Mouse (Mus musculus) neural tube, embryonic 11.5 days (tissue): ENCODE data around the gene Vmn2r91. TPM values are rescaled to one million over a fixed set of nuclear protein-coding genes. Genes with fewer than 3 reads are reported as not detected.
"Not testable (repeated sequence)": the region's sequence is repeated elsewhere in the genome, so short reads cannot be mapped to it uniquely, and the experiment has no call there.

ENCODE experiments used
- ATAC-seq: fragments of 200-750 bp; cut with Nextera tagmentation; 2 replicates; pipeline ENCODE4 v1.8.0; 2017; ENCODE audit warnings: moderate number of reproducible peaks, mild to moderate bottlenecking, moderate TSS enrichment, moderate library complexity; ENCODE audit not compliant: insufficient read depth, low FRiP score, low TSS enrichment
- DNase-seq: peaks from one replicate; pipeline ENCODE4 v3.0.0-alpha.2; 2015; ENCODE audit warnings: low spot score
- H3K27ac ChIP-seq: fragments of 300-500 bp; sonication (generic); 2 replicates; pipeline ENCODE4 v1.5.1; 2014; ENCODE audit warnings: low read depth, mild to moderate bottlenecking, low read length
- H3K27me3 ChIP-seq: fragments of 300-500 bp; sonication (generic); 2 replicates; pipeline ENCODE4 v1.6.1; 2014; ENCODE audit warnings: mild to moderate bottlenecking, low read length, mixed read lengths; ENCODE audit not compliant: control insufficient read depth, insufficient read depth
- H3K36me3 ChIP-seq: fragments of 300-500 bp; sonication (generic); 2 replicates; pipeline ENCODE4 v1.6.1; 2014; ENCODE audit warnings: mild to moderate bottlenecking, low read length, moderate library complexity, mixed read lengths; ENCODE audit not compliant: control insufficient read depth, insufficient read depth
- H3K4me1 ChIP-seq: fragments of 300-500 bp; sonication (generic); 2 replicates; pipeline ENCODE4 v1.6.1; 2014; ENCODE audit warnings: low read length, mixed read lengths; ENCODE audit not compliant: control insufficient read depth, insufficient read depth
- H3K4me2 ChIP-seq: fragments of 300-500 bp; sonication (generic); 2 replicates; pipeline ENCODE4 v1.6.1; 2014; ENCODE audit warnings: low read depth, mild to moderate bottlenecking, moderate library complexity
- H3K4me3 ChIP-seq: fragments of 300-500 bp; sonication (generic); 2 replicates; pipeline ENCODE4 v1.5.1; 2014; ENCODE audit warnings: low read depth, low read length
- H3K9ac ChIP-seq: fragments of 300-500 bp; sonication (generic); 2 replicates; pipeline ENCODE4 v1.6.1; 2014; ENCODE audit warnings: mild to moderate bottlenecking, low read length
- H3K9me3 ChIP-seq: fragments of 300-500 bp; sonication (generic); 2 replicates; pipeline ENCODE4 v1.6.1; 2016; ENCODE audit warnings: low read length; ENCODE audit not compliant: control insufficient read depth
- WGBS: fragments of 180-500 bp; shearing (Covaris S2); extraction: QIAGEN DNeasy Blood & Tissue Kit; methylation state at CpG from one replicate; pipeline ENCODE4 v1.1.7; 2014; 5-methylcytosine and 5-hydroxymethylcytosine counted together
- polyA plus RNA-seq: library from polyadenylated mRNA; unstranded; fragments of >200 nt; fragmentation: Nextera tagmentation; extraction: Ambion mirVana; gene quantifications from 2 replicates; pipeline ENCODE4 v1.2.1, GENCODE M21; 2014

Vmn2r91 gene
- not detected in 2 replicates for polyA plus RNA-seq

DNA sequence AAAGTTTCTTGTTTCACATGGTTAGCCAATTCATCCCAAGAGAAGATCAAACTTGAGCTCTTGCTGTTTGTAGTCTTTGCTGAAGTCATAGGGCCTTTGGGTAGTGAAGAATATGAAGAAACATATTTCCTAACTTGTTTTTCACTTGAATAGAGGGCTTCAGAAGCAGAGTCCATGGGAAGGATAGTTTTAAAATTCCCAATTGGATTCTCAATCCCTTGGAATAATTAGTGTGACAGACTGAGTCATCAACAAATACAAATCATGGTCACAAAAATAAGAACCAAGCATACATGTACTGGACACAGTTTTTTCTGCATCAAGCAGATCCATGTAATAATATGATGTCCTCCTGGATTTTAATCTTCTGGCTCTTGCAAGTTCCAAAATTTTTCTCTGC is at the start of gene Vmn2r91:
Gene Vmn2r91 (plus strand): TSS at position 301 of the 400 bp plus-strand sequence.
- H3K9ac ChIP-seq, H3K4me1 ChIP-seq, ATAC-seq, H3K4me2 ChIP-seq, H3K4me3 ChIP-seq, H3K27me3 ChIP-seq, DNase-seq, H3K36me3 ChIP-seq, H3K9me3 ChIP-seq, H3K27ac ChIP-seq: not testable (repeated sequence)

DNA sequence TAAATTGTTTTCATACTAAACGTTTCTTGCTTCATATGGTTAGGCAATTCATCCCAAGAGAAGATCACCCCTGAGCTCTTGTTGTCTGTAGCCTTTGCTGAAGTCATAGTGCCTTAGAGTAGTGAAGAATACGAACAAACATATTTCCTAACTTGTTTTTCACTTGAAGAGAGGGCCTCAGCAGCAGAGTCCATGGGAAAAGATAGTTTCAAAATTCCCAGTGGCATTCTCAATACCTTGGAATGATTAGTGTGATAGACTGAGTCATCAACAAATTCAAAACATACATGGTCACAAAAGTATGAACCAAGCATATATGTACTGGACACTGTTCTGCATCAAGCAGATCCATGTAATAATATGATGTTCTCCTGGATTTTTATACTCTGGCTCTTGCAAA is 35.7 kb upstream of the Vmn2r91 start, which contains the start of gene Vmn2r124:
Gene Vmn2r124 (plus strand): TSS at position 301 of the 400 bp plus-strand sequence.
- Histone ChIP-seq H3K4me2 (no peak within 1 kb of the TSS), H3K9ac (no peak within 1 kb of the TSS), H3K27ac (no peak within 1 kb of the TSS), H3K4me3 (no peak within 1 kb of the TSS), H3K36me3 (no peaks in the 10 kb centered on the region), H3K27me3 (no peaks in the 10 kb centered on the region), H3K4me1 (no peaks in the 10 kb centered on the region), H3K9me3 (no peaks in the 10 kb centered on the region)
- DNase-seq (no peak), ATAC-seq (no peak)
- WGBS = 58% methylated on average over 2 of the region's 2 CpGs

DNA sequence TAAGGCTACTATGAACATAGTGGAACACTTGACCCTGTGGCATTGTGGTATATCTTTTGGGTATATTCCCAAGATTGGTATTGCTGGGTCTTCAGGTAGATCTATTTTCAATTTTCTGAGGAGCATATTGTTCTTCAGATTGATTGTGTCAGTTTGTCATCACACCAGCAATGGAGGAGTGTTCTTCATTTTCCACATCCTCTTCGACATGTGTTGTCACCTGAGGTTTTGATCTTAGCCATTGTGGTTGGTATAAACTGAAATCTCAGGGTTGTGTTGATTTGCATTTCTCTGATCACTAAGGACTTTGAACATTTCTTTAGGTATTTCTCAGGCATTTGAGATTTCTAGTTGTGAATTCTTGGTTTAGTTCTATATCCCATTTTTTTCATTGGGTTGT is 10.8 kb downstream of the Vmn2r91 start:
- not testable (repeated sequence) for H3K9ac ChIP-seq, H3K4me2 ChIP-seq, H3K27me3 ChIP-seq, H3K27ac ChIP-seq, H3K36me3 ChIP-seq, H3K9me3 ChIP-seq, ATAC-seq, H3K4me1 ChIP-seq, DNase-seq, H3K4me3 ChIP-seq
- 88% methylated on average over 1 of the region's 1 CpGs for WGBS

- ATAC-seq, H3K4me3 ChIP-seq, H3K4me2 ChIP-seq, H3K9me3 ChIP-seq, H3K36me3 ChIP-seq, H3K4me1 ChIP-seq, H3K27me3 ChIP-seq, H3K27ac ChIP-seq, H3K9ac ChIP-seq: not testable (repeated sequence)
- 88% methylated on average over 3 of the region's 3 CpGs for WGBS
- DNase-seq = peak; percentile 75
These were observed 17.4 kb downstream of the Vmn2r91 start for GRCm38 (mm10) chr17:18102265-18102664.

DNA sequence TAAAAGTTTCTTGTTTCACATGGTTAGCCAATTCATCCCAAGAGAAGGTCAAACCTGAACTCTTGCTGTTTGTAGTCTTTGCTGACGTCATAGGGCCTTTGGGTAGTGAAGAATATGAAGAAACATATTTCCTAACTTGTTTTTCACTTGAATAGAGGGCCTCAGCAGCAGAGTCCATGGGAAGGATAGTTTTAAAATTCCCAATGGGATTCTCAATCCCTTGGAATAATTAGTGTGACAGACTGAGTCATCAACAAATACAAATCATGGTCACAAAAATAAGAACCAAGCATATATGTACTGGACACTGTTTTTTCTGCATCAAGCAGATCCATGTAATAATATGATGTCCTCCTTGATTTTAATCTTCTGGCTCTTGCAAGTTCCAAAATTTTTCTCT is 66.8 kb downstream of the Vmn2r91 start, which contains the start of gene Vmn2r92:
Gene Vmn2r92 (plus strand): TSS at position 301 of the 400 bp plus-strand sequence.
- not testable (repeated sequence) for H3K4me2 ChIP-seq, H3K4me3 ChIP-seq, H3K4me1 ChIP-seq, H3K36me3 ChIP-seq, ATAC-seq, H3K27me3 ChIP-seq, H3K27ac ChIP-seq, DNase-seq, H3K9me3 ChIP-seq, H3K9ac ChIP-seq
- 89% methylated on average over 1 of the region's 1 CpGs for WGBS

DNA sequence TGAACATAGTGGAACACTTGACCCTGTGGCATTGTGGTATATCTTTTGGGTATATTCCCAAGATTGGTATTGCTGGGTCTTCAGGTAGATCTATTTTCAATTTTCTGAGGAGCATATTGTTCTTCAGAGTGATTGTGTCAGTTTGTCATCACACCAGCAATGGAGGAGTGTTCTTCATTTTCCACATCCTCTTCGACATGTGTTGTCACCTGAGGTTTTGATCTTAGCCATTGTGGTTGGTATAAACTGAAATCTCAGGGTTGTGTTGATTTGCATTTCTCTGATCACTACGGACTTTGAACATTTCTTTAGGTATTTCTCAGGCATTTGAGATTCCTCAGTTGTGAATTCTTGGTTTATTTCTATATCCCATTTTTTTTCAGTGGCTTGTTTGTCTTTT is 76.4 kb downstream of the Vmn2r91 start:
- H3K27ac ChIP-seq, H3K4me3 ChIP-seq, H3K36me3 ChIP-seq, DNase-seq, ATAC-seq, H3K27me3 ChIP-seq, H3K9ac ChIP-seq, H3K4me1 ChIP-seq, H3K9me3 ChIP-seq, H3K4me2 ChIP-seq: not testable (repeated sequence)
- 77% methylated on average over 2 of the region's 2 CpGs for WGBS

Other genes with a start within 250 kb of the Vmn2r91 start
- gene Has1, start 229.8 kb upstream of the Vmn2r91 start, polyA plus RNA-seq = 0.99 and 1.3 TPM in 2 replicates
- gene Fpr1, start 201.1 kb upstream of the Vmn2r91 start, polyA plus RNA-seq = not detected in 2 replicates
- gene Fpr2, start 197.2 kb upstream of the Vmn2r91 start, polyA plus RNA-seq = not detected in 2 replicates
- gene Fpr3, start 197.2 kb upstream of the Vmn2r91 start, polyA plus RNA-seq = not detected in 2 replicates
- not detected in 2 replicates for gene Fpr-rs4, start 63.3 kb upstream of the Vmn2r91 start, polyA plus RNA-seq
- not detected in 2 replicates for gene Vmn2r124, start 35.6 kb upstream of the Vmn2r91 start, polyA plus RNA-seq
- not detected in 2 replicates for gene Vmn2r92, start 66.9 kb downstream of the Vmn2r91 start, polyA plus RNA-seq
- gene Vmn2r94, start 192.7 kb downstream of the Vmn2r91 start, polyA plus RNA-seq = not detected in 2 replicates
- not detected in 2 replicates for gene Vmn2r93, start 213.1 kb downstream of the Vmn2r91 start, polyA plus RNA-seq